Mouse (Mus musculus) MEL-GATA-1-ER (cell line): ENCODE measurements around the gene Gm5662.
"Not testable (repeated sequence)": the region's sequence is repeated elsewhere in the genome, so short reads cannot be mapped to it uniquely, and the experiment has no call there.

Experiments used
- DNase-seq: peaks from one replicate; pipeline ENCODE4 v3.0.0-alpha.2; 2012; ENCODE audit warnings: low read depth; ENCODE audit errors: extremely low read depth

The Gm5662 gene

GRCm38 (mm10) chr12:88274400-88274799 is at the start of gene Gm5662:
Gm5662 (minus strand) TSS chr12:88274500.
- not testable (repeated sequence) for DNase-seq

GRCm38 (mm10) chr12:88323926-88324325 is 49.6 kb upstream of the Gm5662 start, which contains the start of gene Gm5039:
Gm5039 (minus strand) TSS chr12:88324026.
- DNase-seq = not testable (repeated sequence)

GRCm38 (mm10) chr12:88314556-88314955 is 40.3 kb upstream of the Gm5662 start:
- DNase-seq = peak; percentile 69

- not testable (repeated sequence) for DNase-seq
Measured at GRCm38 (mm10) chr12:88297171-88297570, 22.9 kb upstream of the Gm5662 start.

- DNase-seq = not testable (repeated sequence)
Measured at GRCm38 (mm10) chr12:88293082-88293481, 18.8 kb upstream of the Gm5662 start.

GRCm38 (mm10) chr12:88285224-88285623 is 10.9 kb upstream of the Gm5662 start:
- not testable (repeated sequence) for DNase-seq

GRCm38 (mm10) chr12:88257241-88257640 is 17.1 kb downstream of the Gm5662 start:
- no peak for DNase-seq

- DNase-seq = peak; percentile 56
Measured at GRCm38 (mm10) chr12:88255917-88256316, 18.4 kb downstream of the Gm5662 start.

- DNase-seq = not testable (repeated sequence)
Measured at GRCm38 (mm10) chr12:88250000-88250399, 24.3 kb downstream of the Gm5662 start, which contains the start of gene Gm8332. Gm8332 (minus strand) TSS chr12:88250100.

- not testable (repeated sequence) for DNase-seq
Measured at GRCm38 (mm10) chr12:88245786-88246185, 28.5 kb downstream of the Gm5662 start.

GRCm38 (mm10) chr12:88242940-88243339 is 31.4 kb downstream of the Gm5662 start:
- DNase-seq = not testable (repeated sequence)
